Mouse (Mus musculus) myocyte (in vitro differentiated cells): ENCODE measurements around the gene Glis1. TPM values are rescaled to one million over a fixed set of nuclear protein-coding genes. Genes with fewer than 3 reads are reported as not detected.

Experiments
- H3K27me3 ChIP-seq: one replicate; pipeline ENCODE4 v1.6.1; 2011; ENCODE audit not compliant: control insufficient read depth, insufficient read depth, insufficient read length
- H3K36me3 ChIP-seq: one replicate; pipeline ENCODE4 v1.6.1; 2011; ENCODE audit not compliant: control insufficient read depth, insufficient read depth
- H3K4me2 ChIP-seq: one replicate; pipeline ENCODE4 v1.6.1; 2011; ENCODE audit warnings: low read depth, control low read depth
- H3K4me3 ChIP-seq: one replicate; pipeline ENCODE4 v1.5.1; 2011; ENCODE audit warnings: mild to moderate bottlenecking, control low read depth, moderate library complexity
- H3K79me2 ChIP-seq: one replicate; pipeline ENCODE4 v1.6.1; 2011; ENCODE audit not compliant: control insufficient read depth, insufficient read depth
- H3ac ChIP-seq: one replicate; pipeline ENCODE4 v1.6.1; 2011; ENCODE audit not compliant: control insufficient read depth, insufficient read length
- CEBPB ChIP-seq: IDR thresholded peaks from 2 replicates; pipeline ENCODE4 v1.6.1; 2011; ENCODE audit warnings: mild to moderate bottlenecking, moderate library complexity; ENCODE audit not compliant: poor library complexity, insufficient read depth, severe bottlenecking
- E2F4 ChIP-seq: IDR thresholded peaks from one replicate; pipeline ENCODE4 v1.6.1; 2011; ENCODE audit warnings: mild to moderate bottlenecking, control low read depth, moderate library complexity; ENCODE audit not compliant: insufficient read depth
- MAX ChIP-seq: IDR thresholded peaks from one replicate; pipeline ENCODE4 v1.6.1; 2011; ENCODE audit warnings: low read depth, mild to moderate bottlenecking, control low read depth
- MYOD1 ChIP-seq, 3 experiments: IDR thresholded peaks; one replicate each; pipeline ENCODE4 v1.6.1; 2011; ENCODE audit warnings: control low read depth in 2 of 3, low read depth in 2 of 3, mild to moderate bottlenecking in 2 of 3, moderate library complexity in 1 of 3; ENCODE audit not compliant: insufficient read length in 2 of 3, control insufficient read depth in 1 of 3
- MYOG ChIP-seq, 3 experiments: IDR thresholded peaks; one replicate each; pipeline ENCODE4 v1.6.1; 2011; ENCODE audit warnings: control low read depth in 2 of 3, low read depth in 2 of 3, mild to moderate bottlenecking in 2 of 3; ENCODE audit not compliant: insufficient read length in 2 of 3, control insufficient read depth in 1 of 3, insufficient read depth in 1 of 3
- POLR2A ChIP-seq: IDR thresholded peaks from one replicate; pipeline ENCODE4 v1.6.1; 2011; ENCODE audit warnings: low read depth, mild to moderate bottlenecking, control low read depth, moderate library complexity; ENCODE audit not compliant: insufficient read length
- POLR2AphosphoS2 ChIP-seq: IDR thresholded peaks from one replicate; pipeline ENCODE4 v1.6.1; 2011; ENCODE audit warnings: low read depth, control low read depth; ENCODE audit not compliant: insufficient read length
- REST ChIP-seq: IDR thresholded peaks from one replicate; pipeline ENCODE4 v1.6.1; 2011; ENCODE audit warnings: mild to moderate bottlenecking, control low read depth, moderate library complexity; ENCODE audit not compliant: insufficient read depth, insufficient read length
- SRF ChIP-seq: IDR thresholded peaks from one replicate; pipeline ENCODE4 v1.6.1; 2011; ENCODE audit warnings: low read depth; ENCODE audit not compliant: control insufficient read depth, insufficient read length
- TCF12 ChIP-seq: IDR thresholded peaks from one replicate; pipeline ENCODE4 v1.6.1; 2011; ENCODE audit warnings: mild to moderate bottlenecking, control low read depth; ENCODE audit not compliant: poor library complexity, insufficient read depth, severe bottlenecking
- TCF3 ChIP-seq: IDR thresholded peaks from one replicate; pipeline ENCODE4 v1.6.1; 2011; ENCODE audit warnings: low read depth, control low read depth; ENCODE audit not compliant: insufficient read length
- USF1 ChIP-seq: IDR thresholded peaks from one replicate; pipeline ENCODE4 v1.6.1; 2011; ENCODE audit warnings: low read depth, mild to moderate bottlenecking, control low read depth, moderate library complexity
- polyA plus RNA-seq: library from polyadenylated mRNA; unstranded; fragments of >200 nt; fragmentation: generic; extraction: Trizol; gene quantifications from one replicate; pipeline ENCODE4 v1.2.1, GENCODE M21; 2012; ENCODE audit warnings: missing spikeins

Gene Glis1
- polyA plus RNA-seq, 1 experiment: 0.35 TPM

GRCm38 (mm10) chr4:107468264-107468663 lies 33.9 kb downstream of the Glis1 start:
- Histone ChIP-seq H3ac (no peak overlapping the region), H3K4me3 (no peak overlapping the region), H3K36me3 (no peaks in the 10 kb centered on the region), H3K79me2 (no peaks in the 10 kb centered on the region), H3K27me3 (peaks cover 3% of the 10 kb centered on the region), H3K4me2 (peak overlapping the region; percentile 55)
- TF ChIP-seq POLR2A: no peak

- Histone ChIP-seq H3K4me3 (no peak overlapping the region), H3ac (no peak overlapping the region), H3K27me3 (peaks cover 4% of the 10 kb centered on the region), H3K79me2 (no peaks in the 10 kb centered on the region), H3K4me2 (peak overlapping the region; percentile 55), H3K36me3 (no peaks in the 10 kb centered on the region)
- TF ChIP-seq MAX (no peak), USF1 (no peak), MYOD1 (IDR thresholded peaks at IDR 0.05; ENCODE audit: control insufficient read depth in 1 of 3, insufficient read length in 2 of 3, low read depth in 2 of 3) (no peak), MYOG (IDR thresholded peaks at IDR 0.05; ENCODE audit: control insufficient read depth in 1 of 3, insufficient read depth in 1 of 3, insufficient read length in 2 of 3, low read depth in 2 of 3) (no peak), SRF (no peak), TCF3 (no peak), TCF12 (no peak), E2F4 (no peak), POLR2AphosphoS2 (no peak)
These were observed 34.4 kb downstream of the Glis1 start for GRCm38 (mm10) chr4:107468768-107469167.

- no peak for TF ChIP-seq USF1
- no peak for TF ChIP-seq REST
- H3K4me2 ChIP-seq: no peak overlapping the region
These were observed 41.9 kb downstream of the Glis1 start for GRCm38 (mm10) chr4:107476266-107476665.

GRCm38 (mm10) chr4:107479015-107479414 lies 44.6 kb downstream of the Glis1 start:
- H3K4me2 ChIP-seq: no peak overlapping the region
- no peak for TF ChIP-seq USF1
- no peak for TF ChIP-seq POLR2AphosphoS2
- TF ChIP-seq MYOG (IDR thresholded peaks at IDR 0.05; ENCODE audit: control insufficient read depth in 1 of 3, insufficient read depth in 1 of 3, insufficient read length in 2 of 3, low read depth in 2 of 3): no peak
- no peak for TF ChIP-seq SRF
- TF ChIP-seq CEBPB: no peak
- TF ChIP-seq E2F4: no peak
- H3ac ChIP-seq: no peak overlapping the region
- peaks cover 35% of the 10 kb centered on the region for H3K27me3 ChIP-seq
- H3K36me3 ChIP-seq: no peaks in the 10 kb centered on the region
- no peak overlapping the region for H3K4me3 ChIP-seq
- H3K79me2 ChIP-seq: no peaks in the 10 kb centered on the region

More at GRCm38 (mm10) chr4:107476266-107476665, 41.9 kb downstream of the Glis1 start:
- no peak overlapping the region for H3ac ChIP-seq
- H3K27me3 ChIP-seq: peaks cover 34% of the 10 kb centered on the region
- H3K36me3 ChIP-seq: no peaks in the 10 kb centered on the region
- H3K4me3 ChIP-seq: no peak overlapping the region
- H3K79me2 ChIP-seq: no peaks in the 10 kb centered on the region

GRCm38 (mm10) chr4:107482541-107482940 lies 48.1 kb downstream of the Glis1 start:
- H3K27me3 ChIP-seq: peaks cover 30% of the 10 kb centered on the region
- no peaks in the 10 kb centered on the region for H3K79me2 ChIP-seq
- H3ac ChIP-seq: no peak overlapping the region
- H3K4me2 ChIP-seq: no peak overlapping the region
- no peaks in the 10 kb centered on the region for H3K36me3 ChIP-seq
- TF ChIP-seq POLR2A: no peak
- TF ChIP-seq CEBPB: no peak
- no peak for TF ChIP-seq USF1
- no peak for TF ChIP-seq REST
- TF ChIP-seq TCF12: no peak
- no peak for TF ChIP-seq MYOD1 (IDR thresholded peaks at IDR 0.05; ENCODE audit: control insufficient read depth in 1 of 3, insufficient read length in 2 of 3, low read depth in 2 of 3)
- TF ChIP-seq TCF3: no peak
- TF ChIP-seq SRF: no peak
- TF ChIP-seq POLR2AphosphoS2: no peak
- no peak for TF ChIP-seq E2F4
- no peak for TF ChIP-seq MAX
- TF ChIP-seq MYOG (IDR thresholded peaks at IDR 0.05; ENCODE audit: control insufficient read depth in 1 of 3, insufficient read depth in 1 of 3, insufficient read length in 2 of 3, low read depth in 2 of 3): no peak
- no peak overlapping the region for H3K4me3 ChIP-seq
